ENCODE assay signal across 21 mouse cellular contexts in the genomic region with DNA sequence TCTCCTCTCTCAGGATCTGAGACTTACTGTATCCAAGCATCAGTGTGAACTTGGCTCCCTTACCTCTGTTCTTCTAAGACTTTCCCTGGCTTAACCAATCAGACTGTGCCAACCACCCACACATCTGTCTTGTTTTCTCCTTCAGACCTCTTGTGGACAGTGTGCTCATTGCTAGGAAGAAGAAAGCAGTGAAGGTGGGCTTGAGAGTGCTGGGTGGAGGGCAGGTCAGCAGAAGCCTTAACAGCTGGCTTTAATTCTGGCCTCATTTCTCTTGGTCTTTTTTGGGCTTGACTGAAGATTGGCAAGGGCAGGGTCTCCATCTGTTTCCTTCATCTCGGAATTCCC.
DNase-seq lines count a peak whose midpoint lies in the region; ATAC-seq lines count a peak whose summit lies in the region.
"Had no signal": no experiment of that assay in that cellular context is flagged by ENCODE, and none has a peak within 500 bp of the region (broad histone marks: within the 10 kb centered on the region; RNA-seq: fewer than 3 reads in every experiment).

No protein-coding gene starts in this region.

- no peak for DNase-seq in hindbrain, embryonic 11.5 days (ENCODE audit: low spot score)
- DNase-seq in hindbrain, embryonic 10.5 days (ENCODE audit: low spot score) = no peak
- DNase-seq: adrenal gland, adult 2 months; cerebellum, adult 8-10 months; gastrocnemius, postnatal 25 days; kidney, adult 18-20 months; kidney, postnatal 14 days; left cerebral cortex, postnatal 4 days; lung, adult 2 months; right cerebral cortex, postnatal 25 days; thymus, adult 18-20 months; thymus, postnatal 4 days had no signal

- H3K4me3 ChIP-seq in hindbrain, embryonic 11.5 days (ENCODE audit: low read depth, low read length) = no peak overlapping the region
- H3K4me3 ChIP-seq in hindbrain, embryonic 10.5 days = no peak overlapping the region
- H3K4me3 ChIP-seq in hindbrain, embryonic 15.5 days = no peak overlapping the region
- no peak overlapping the region for H3K4me3 ChIP-seq in midbrain, embryonic 12.5 days
- no peak overlapping the region for H3K4me3 ChIP-seq in neural tube, embryonic 13.5 days
- H3K4me3 ChIP-seq: embryonic facial prominence, embryonic 13.5 days; left cerebral cortex, adult 2 months; stomach, embryonic 15.5 days had no signal

- H3K4me2 ChIP-seq in hindbrain, embryonic 11.5 days (replicated peaks; ENCODE audit: low read depth, low read length) = no peak overlapping the region
- no peak overlapping the region for H3K4me2 ChIP-seq in hindbrain, embryonic 15.5 days
- no peak overlapping the region for H3K4me2 ChIP-seq in midbrain, embryonic 12.5 days (replicated peaks)
- H3K4me2 ChIP-seq in neural tube, embryonic 13.5 days = no peak overlapping the region
- H3K4me2 ChIP-seq: embryonic facial prominence, embryonic 13.5 days; liver, embryonic 11.5 days; stomach, embryonic 15.5 days had no signal

- H3K27ac ChIP-seq in hindbrain, embryonic 11.5 days (ENCODE audit: low read depth, low read length) = no peak overlapping the region
- no peak overlapping the region for H3K27ac ChIP-seq in hindbrain, embryonic 10.5 days
- peak overlapping the region; percentile 62 for H3K27ac ChIP-seq in hindbrain, embryonic 15.5 days (replicated peaks)
- peak overlapping the region; percentile 20; the same call in 1 of the 2 replicates for H3K27ac ChIP-seq in midbrain, embryonic 12.5 days (replicated peaks)
- peak overlapping the region; percentile 78 for H3K27ac ChIP-seq in neural tube, embryonic 13.5 days (replicated peaks)
- H3K27ac ChIP-seq: embryonic facial prominence, embryonic 13.5 days; left cerebral cortex, adult 2 months; stomach, embryonic 15.5 days had no signal

- H3K9ac ChIP-seq in hindbrain, embryonic 11.5 days (ENCODE audit: low read depth, low read length) = no peak overlapping the region
- H3K9ac ChIP-seq in hindbrain, embryonic 15.5 days = no peak overlapping the region
- H3K9ac ChIP-seq in midbrain, embryonic 12.5 days (replicated peaks) = no peak overlapping the region
- H3K9ac ChIP-seq in neural tube, embryonic 13.5 days = no peak overlapping the region
- H3K9ac ChIP-seq: embryonic facial prominence, embryonic 13.5 days; stomach, embryonic 15.5 days had no signal

- no peaks in the 10 kb centered on the region for H3K4me1 ChIP-seq in hindbrain, embryonic 11.5 days (replicated peaks; ENCODE audit: control insufficient read depth, insufficient read depth, low read length)
- no peaks in the 10 kb centered on the region for H3K4me1 ChIP-seq in hindbrain, embryonic 10.5 days (replicated peaks)
- peaks cover 20% of the 10 kb centered on the region for H3K4me1 ChIP-seq in hindbrain, embryonic 15.5 days (replicated peaks)
- H3K4me1 ChIP-seq in midbrain, embryonic 12.5 days = 0 out of 2 replicates have a peak, but pooled peaks cover 14% of the 10 kb centered on the region
- H3K4me1 ChIP-seq in neural tube, embryonic 13.5 days (replicated peaks) = peaks cover 28% of the 10 kb centered on the region
- H3K4me1 ChIP-seq: embryonic facial prominence, embryonic 13.5 days; stomach, embryonic 15.5 days had no signal

- 61% methylated on average over 1 of the region's 1 CpGs for WGBS in hindbrain, embryonic 11.5 days
- WGBS in hindbrain, embryonic 10.5 days = 64% methylated on average over 1 of the region's 1 CpGs
- 80% methylated on average over 1 of the region's 1 CpGs for WGBS in hindbrain, embryonic 15.5 days
- 84% methylated on average over 1 of the region's 1 CpGs for WGBS in midbrain, embryonic 12.5 days
- WGBS in neural tube, embryonic 13.5 days = 73% methylated on average over 1 of the region's 1 CpGs

- no peaks in the 10 kb centered on the region for H3K27me3 ChIP-seq in hindbrain, embryonic 11.5 days (ENCODE audit: control insufficient read depth, insufficient read depth, low read length)
- no peaks in the 10 kb centered on the region for H3K27me3 ChIP-seq in hindbrain, embryonic 10.5 days (ENCODE audit: insufficient read depth, poor library complexity, severe bottlenecking)
- no peaks in the 10 kb centered on the region for H3K27me3 ChIP-seq in hindbrain, embryonic 15.5 days
- H3K27me3 ChIP-seq in midbrain, embryonic 12.5 days = no peaks in the 10 kb centered on the region
- no peaks in the 10 kb centered on the region for H3K27me3 ChIP-seq in neural tube, embryonic 13.5 days
- H3K27me3 ChIP-seq: embryonic facial prominence, embryonic 13.5 days; stomach, embryonic 15.5 days had no signal

- no peaks in the 10 kb centered on the region for H3K36me3 ChIP-seq in hindbrain, embryonic 11.5 days (ENCODE audit: control insufficient read depth, insufficient read depth, low read length)
- no peaks in the 10 kb centered on the region for H3K36me3 ChIP-seq in hindbrain, embryonic 10.5 days
- H3K36me3 ChIP-seq in hindbrain, embryonic 15.5 days = no peaks in the 10 kb centered on the region
- H3K36me3 ChIP-seq in midbrain, embryonic 12.5 days = no peaks in the 10 kb centered on the region
- peaks cover 10% of the 10 kb centered on the region; the same call in 1 of the 2 replicates for H3K36me3 ChIP-seq in neural tube, embryonic 13.5 days
- H3K36me3 ChIP-seq: embryonic facial prominence, embryonic 13.5 days; stomach, embryonic 15.5 days had no signal

- H3K9me3 ChIP-seq in hindbrain, embryonic 11.5 days (ENCODE audit: control insufficient read depth, low read length) = no peaks in the 10 kb centered on the region
- no peaks in the 10 kb centered on the region for H3K9me3 ChIP-seq in hindbrain, embryonic 10.5 days
- no peaks in the 10 kb centered on the region for H3K9me3 ChIP-seq in hindbrain, embryonic 15.5 days
- 0 out of 2 replicates have a peak, but pooled peaks cover 5% of the 10 kb centered on the region for H3K9me3 ChIP-seq in midbrain, embryonic 12.5 days
- no peaks in the 10 kb centered on the region for H3K9me3 ChIP-seq in neural tube, embryonic 13.5 days
- H3K9me3 ChIP-seq: embryonic facial prominence, embryonic 13.5 days; stomach, embryonic 15.5 days had no signal

- peak; percentile 41; the same call in 1 of the 2 replicates for ATAC-seq in hindbrain, embryonic 11.5 days (ENCODE audit: low FRiP score)
- ATAC-seq in hindbrain, embryonic 15.5 days (ENCODE audit: low FRiP score, low read depth) = peak; percentile 47
- 0 out of 2 replicates have a peak, but pooled peaks have one; percentile 23 for ATAC-seq in midbrain, embryonic 12.5 days (ENCODE audit: low FRiP score, low read depth)
- ATAC-seq in neural tube, embryonic 13.5 days (ENCODE audit: low read depth) = peak; percentile 44
- ATAC-seq in erythroid progenitor cell, adult 5-6 weeks (replicated peaks; ENCODE audit: low FRiP score, poor library complexity, severe bottlenecking) = no peak
- no peak for ATAC-seq in megakaryocyte progenitor cell, adult 5-6 weeks (replicated peaks; ENCODE audit: poor library complexity)

Comparison
In these comparisons a context has a peak if more than half of its experiments do, and no peak if none do; other contexts are left out.
1. H3K27ac ChIP-seq: peak in hindbrain, embryonic 15.5 days (single experiment), midbrain, embryonic 12.5 days (single experiment) and neural tube, embryonic 13.5 days (single experiment); none in hindbrain, embryonic 11.5 days (single experiment) and hindbrain, embryonic 10.5 days (single experiment).
2. ATAC-seq: peak in hindbrain, embryonic 11.5 days (single experiment), hindbrain, embryonic 15.5 days (single experiment), midbrain, embryonic 12.5 days (single experiment) and neural tube, embryonic 13.5 days (single experiment); none in erythroid progenitor cell, adult 5-6 weeks (single experiment) and megakaryocyte progenitor cell, adult 5-6 weeks (single experiment).